Mouse (Mus musculus): ENCODE data around the gene Kctd3. TPM values are rescaled to one million over a fixed set of nuclear protein-coding genes. Genes with fewer than 3 reads are reported as not detected.
"Not testable (repeated sequence)": the region's sequence is repeated elsewhere in the genome, so short reads cannot be mapped to it uniquely, and the experiment has no call there.

Gene Kctd3
- polyA plus RNA-seq, 1 experiment from 2014 or later: 22.6 TPM

GRCm38 (mm10) chr1:189047918-189048317 is 40.3 kb upstream of the Kctd3 start:
- Histone ChIP-seq H3K9ac (ENCODE audit: low read depth, low read length) (no peak overlapping the region), H3K36me3 (ENCODE audit: control insufficient read depth, insufficient read depth, low read length) (no peaks in the 10 kb centered on the region), H3K27ac (ENCODE audit: low read depth, low read length) (no peak overlapping the region), H3K4me3 (ENCODE audit: low read depth, low read length) (no peak overlapping the region), H3K9me3 (replicated peaks; ENCODE audit: control insufficient read depth, low read length) (no peaks in the 10 kb centered on the region), H3K27me3 (ENCODE audit: control insufficient read depth, insufficient read depth, low read length) (no peaks in the 10 kb centered on the region), H3K4me1 (ENCODE audit: control insufficient read depth, insufficient read depth, low read length) (no peaks in the 10 kb centered on the region), H3K4me2 (no peak overlapping the region)
- 76% methylated on average over 3 of the region's 3 CpGs for WGBS (ENCODE audit: insufficient replicate concordance)
- no peak for ATAC-seq (replicated peaks; ENCODE audit: insufficient number of reproducible peaks, low FRiP score, low TSS enrichment)

GRCm38 (mm10) chr1:189046831-189047230 is 39.2 kb upstream of the Kctd3 start:
- H3K36me3 ChIP-seq (ENCODE audit: control insufficient read depth, insufficient read depth, low read length): no peaks in the 10 kb centered on the region
- no peak overlapping the region for H3K4me3 ChIP-seq (ENCODE audit: low read depth, low read length)
- no peaks in the 10 kb centered on the region for H3K9me3 ChIP-seq (replicated peaks; ENCODE audit: control insufficient read depth, low read length)
- no peaks in the 10 kb centered on the region for H3K4me1 ChIP-seq (ENCODE audit: control insufficient read depth, insufficient read depth, low read length)
- H3K27ac ChIP-seq (ENCODE audit: low read depth, low read length): no peak overlapping the region
- no peaks in the 10 kb centered on the region for H3K27me3 ChIP-seq (ENCODE audit: control insufficient read depth, insufficient read depth, low read length)
- WGBS (ENCODE audit: insufficient replicate concordance): 46% methylated on average over 3 of the region's 3 CpGs
- no peak overlapping the region for H3K4me2 ChIP-seq
- no peak overlapping the region for H3K9ac ChIP-seq (ENCODE audit: low read depth, low read length)
- ATAC-seq (replicated peaks; ENCODE audit: insufficient number of reproducible peaks, low FRiP score, low TSS enrichment): no peak

GRCm38 (mm10) chr1:189046301-189046700 is 38.7 kb upstream of the Kctd3 start:
- 77% methylated on average over 3 of the region's 3 CpGs for WGBS (ENCODE audit: insufficient replicate concordance)
- Histone ChIP-seq H3K4me1 (ENCODE audit: control insufficient read depth, insufficient read depth, low read length) (no peaks in the 10 kb centered on the region), H3K9me3 (replicated peaks; ENCODE audit: control insufficient read depth, low read length) (no peaks in the 10 kb centered on the region), H3K4me2 (no peak overlapping the region), H3K9ac (ENCODE audit: low read depth, low read length) (no peak overlapping the region), H3K27me3 (ENCODE audit: control insufficient read depth, insufficient read depth, low read length) (no peaks in the 10 kb centered on the region), H3K36me3 (ENCODE audit: control insufficient read depth, insufficient read depth, low read length) (no peaks in the 10 kb centered on the region), H3K4me3 (ENCODE audit: low read depth, low read length) (no peak overlapping the region), H3K27ac (ENCODE audit: low read depth, low read length) (no peak overlapping the region)
- ATAC-seq (replicated peaks; ENCODE audit: insufficient number of reproducible peaks, low FRiP score, low TSS enrichment): no peak

- Histone ChIP-seq H3K9me3 (replicated peaks; ENCODE audit: control insufficient read depth, low read length) (no peaks in the 10 kb centered on the region), H3K4me1 (ENCODE audit: control insufficient read depth, insufficient read depth, low read length) (no peaks in the 10 kb centered on the region), H3K36me3 (ENCODE audit: control insufficient read depth, insufficient read depth, low read length) (no peaks in the 10 kb centered on the region), H3K9ac (ENCODE audit: low read depth, low read length) (no peak overlapping the region), H3K4me3 (ENCODE audit: low read depth, low read length) (no peak overlapping the region), H3K4me2 (no peak overlapping the region), H3K27me3 (ENCODE audit: control insufficient read depth, insufficient read depth, low read length) (no peaks in the 10 kb centered on the region), H3K27ac (ENCODE audit: low read depth, low read length) (no peak overlapping the region)
- ATAC-seq (replicated peaks; ENCODE audit: insufficient number of reproducible peaks, low FRiP score, low TSS enrichment): no peak
- WGBS (ENCODE audit: insufficient replicate concordance): 75% methylated on average over 12 of the region's 12 CpGs
Measured at GRCm38 (mm10) chr1:189041261-189041660, 33.6 kb upstream of the Kctd3 start.

- no peak for ATAC-seq (replicated peaks; ENCODE audit: insufficient number of reproducible peaks, low FRiP score, low TSS enrichment)
- H3K27me3 ChIP-seq (ENCODE audit: control insufficient read depth, insufficient read depth, low read length): no peaks in the 10 kb centered on the region
- WGBS (ENCODE audit: insufficient replicate concordance): 84% methylated on average over 5 of the region's 5 CpGs
Measured at GRCm38 (mm10) chr1:189039348-189039747, 31.7 kb upstream of the Kctd3 start.

GRCm38 (mm10) chr1:189032817-189033216 is 25.2 kb upstream of the Kctd3 start:
- not testable (repeated sequence) for H3K9ac ChIP-seq (ENCODE audit: low read depth, low read length); H3K4me2 ChIP-seq; ATAC-seq (replicated peaks; ENCODE audit: insufficient number of reproducible peaks, low FRiP score, low TSS enrichment); H3K9me3 ChIP-seq (replicated peaks; ENCODE audit: control insufficient read depth, low read length); H3K27me3 ChIP-seq (ENCODE audit: control insufficient read depth, insufficient read depth, low read length); H3K27ac ChIP-seq (ENCODE audit: low read depth, low read length); H3K4me3 ChIP-seq (ENCODE audit: low read depth, low read length); H3K4me1 ChIP-seq (ENCODE audit: control insufficient read depth, insufficient read depth, low read length); H3K36me3 ChIP-seq (ENCODE audit: control insufficient read depth, insufficient read depth, low read length)
- WGBS (ENCODE audit: insufficient replicate concordance): 79% methylated on average over 2 of the region's 2 CpGs

More at GRCm38 (mm10) chr1:189039348-189039747, 31.7 kb upstream of the Kctd3 start:
- Histone ChIP-seq H3K9ac (ENCODE audit: low read depth, low read length) (no peak overlapping the region), H3K4me2 (no peak overlapping the region), H3K36me3 (ENCODE audit: control insufficient read depth, insufficient read depth, low read length) (no peaks in the 10 kb centered on the region), H3K27ac (ENCODE audit: low read depth, low read length) (no peak overlapping the region), H3K4me1 (ENCODE audit: control insufficient read depth, insufficient read depth, low read length) (no peaks in the 10 kb centered on the region), H3K9me3 (replicated peaks; ENCODE audit: control insufficient read depth, low read length) (no peaks in the 10 kb centered on the region), H3K4me3 (ENCODE audit: low read depth, low read length) (no peak overlapping the region)

- 73% methylated on average over 7 of the region's 7 CpGs for WGBS (ENCODE audit: insufficient replicate concordance)
- Histone ChIP-seq H3K9me3 (replicated peaks; ENCODE audit: control insufficient read depth, low read length) (no peaks in the 10 kb centered on the region), H3K36me3 (ENCODE audit: control insufficient read depth, insufficient read depth, low read length) (no peaks in the 10 kb centered on the region), H3K27ac (ENCODE audit: low read depth, low read length) (no peak overlapping the region), H3K4me2 (no peak overlapping the region), H3K4me1 (ENCODE audit: control insufficient read depth, insufficient read depth, low read length) (no peaks in the 10 kb centered on the region), H3K27me3 (ENCODE audit: control insufficient read depth, insufficient read depth, low read length) (no peaks in the 10 kb centered on the region), H3K9ac (ENCODE audit: low read depth, low read length) (no peak overlapping the region), H3K4me3 (ENCODE audit: low read depth, low read length) (no peak overlapping the region)
- no peak for ATAC-seq (replicated peaks; ENCODE audit: insufficient number of reproducible peaks, low FRiP score, low TSS enrichment)
Measured at GRCm38 (mm10) chr1:189030975-189031374, 23.3 kb upstream of the Kctd3 start.

GRCm38 (mm10) chr1:189028267-189028666 is 20.6 kb upstream of the Kctd3 start:
- H3K27ac ChIP-seq (ENCODE audit: low read depth, low read length): no peak overlapping the region
- H3K9me3 ChIP-seq (replicated peaks; ENCODE audit: control insufficient read depth, low read length): no peaks in the 10 kb centered on the region
- H3K9ac ChIP-seq (ENCODE audit: low read depth, low read length): no peak overlapping the region
- no peaks in the 10 kb centered on the region for H3K36me3 ChIP-seq (ENCODE audit: control insufficient read depth, insufficient read depth, low read length)
- no peaks in the 10 kb centered on the region for H3K4me1 ChIP-seq (ENCODE audit: control insufficient read depth, insufficient read depth, low read length)
- H3K4me2 ChIP-seq: no peak overlapping the region
- H3K4me3 ChIP-seq (ENCODE audit: low read depth, low read length): no peak overlapping the region
- H3K27me3 ChIP-seq (ENCODE audit: control insufficient read depth, insufficient read depth, low read length): no peaks in the 10 kb centered on the region
- ATAC-seq (replicated peaks; ENCODE audit: insufficient number of reproducible peaks, low FRiP score, low TSS enrichment): no peak
- WGBS (ENCODE audit: insufficient replicate concordance): 39% methylated on average over 1 of the region's 1 CpGs

GRCm38 (mm10) chr1:189026885-189027284 is 19.2 kb upstream of the Kctd3 start:
- no peaks in the 10 kb centered on the region for H3K9me3 ChIP-seq (replicated peaks; ENCODE audit: control insufficient read depth, low read length)
- no peak overlapping the region for H3K4me3 ChIP-seq (ENCODE audit: low read depth, low read length)
- H3K4me1 ChIP-seq (ENCODE audit: control insufficient read depth, insufficient read depth, low read length): no peaks in the 10 kb centered on the region
- no peak overlapping the region for H3K9ac ChIP-seq (ENCODE audit: low read depth, low read length)
- H3K4me2 ChIP-seq: no peak overlapping the region
- 57% methylated on average over 8 of the region's 8 CpGs for WGBS (ENCODE audit: insufficient replicate concordance)
- no peak for ATAC-seq (replicated peaks; ENCODE audit: insufficient number of reproducible peaks, low FRiP score, low TSS enrichment)
- H3K27ac ChIP-seq (ENCODE audit: low read depth, low read length): no peak overlapping the region
- no peaks in the 10 kb centered on the region for H3K36me3 ChIP-seq (ENCODE audit: control insufficient read depth, insufficient read depth, low read length)
- H3K27me3 ChIP-seq (ENCODE audit: control insufficient read depth, insufficient read depth, low read length): no peaks in the 10 kb centered on the region

Data from heart, embryonic 11.5 days (tissue).